Mouse (Mus musculus) liver, postnatal 0 days (tissue): ENCODE results near the gene Kif26b. TPM values are rescaled to one million over a fixed set of nuclear protein-coding genes. Genes with fewer than 3 reads are reported as not detected.

ENCODE experiments used
- ATAC-seq: fragments of 200-750 bp; cut with Nextera tagmentation; 2 replicates; pipeline ENCODE4 v1.8.0; 2017; ENCODE audit warnings: mild to moderate bottlenecking, moderate library complexity
- DNase-seq: peaks from one replicate; pipeline ENCODE4 v3.0.0-alpha.2; 2016
- H3K27ac ChIP-seq: fragments of 300-500 bp; sonication (generic); 2 replicates; pipeline ENCODE4 v1.5.1; 2014; ENCODE audit warnings: antibody characterized with exemption, moderate library complexity, mild to moderate bottlenecking, low read depth
- H3K27me3 ChIP-seq: fragments of 300-500 bp; sonication (generic); 2 replicates; pipeline ENCODE4 v1.6.1; 2014; ENCODE audit warnings: low read length, control low read depth, mixed read lengths; ENCODE audit not compliant: insufficient read depth
- H3K36me3 ChIP-seq: fragments of 300-500 bp; sonication (generic); replicated peaks from 2 replicates; pipeline ENCODE4 v1.6.1; 2014; ENCODE audit warnings: mild to moderate bottlenecking, control low read depth, low read length, moderate library complexity, mixed read lengths; ENCODE audit not compliant: insufficient read depth
- H3K4me1 ChIP-seq: fragments of 300-500 bp; sonication (generic); 2 replicates; pipeline ENCODE4 v1.6.1; 2014; ENCODE audit warnings: antibody characterized with exemption, mild to moderate bottlenecking, control low read depth; ENCODE audit not compliant: insufficient read depth
- H3K4me2 ChIP-seq: fragments of 300-500 bp; sonication (generic); 2 replicates; pipeline ENCODE4 v1.6.1; 2014; ENCODE audit warnings: low read depth, mild to moderate bottlenecking, low read length, moderate library complexity, mixed read lengths
- H3K4me3 ChIP-seq: fragments of 300-500 bp; sonication (generic); 2 replicates; pipeline ENCODE4 v1.5.1; 2014; ENCODE audit warnings: low read depth, low read length
- H3K9ac ChIP-seq: fragments of 300-500 bp; sonication (generic); replicated peaks from 2 replicates; pipeline ENCODE4 v1.6.1; 2014; ENCODE audit warnings: mild to moderate bottlenecking, moderate library complexity
- H3K9me3 ChIP-seq: fragments of 300-500 bp; sonication (generic); 2 replicates; pipeline ENCODE4 v1.6.1; 2016; ENCODE audit warnings: mild to moderate bottlenecking, control low read depth, low read length, mixed read lengths
- CTCF ChIP-seq: sonication (generic); IDR thresholded peaks from 2 replicates; pipeline ENCODE4 v1.5.1; 2016; ENCODE audit warnings: antibody characterized with exemption, low read depth
- EP300 ChIP-seq: IDR thresholded peaks from 2 replicates; pipeline ENCODE4 v1.6.1; 2016; ENCODE audit warnings: antibody characterized with exemption, low read depth, mild to moderate bottlenecking
- WGBS: fragments of 180-500 bp; shearing (Covaris S2); extraction: QIAGEN DNeasy Blood & Tissue Kit; methylation state at CpG from one replicate; pipeline ENCODE4 v1.1.7; 2014; ENCODE audit not compliant: insufficient replicate concordance; 5-methylcytosine and 5-hydroxymethylcytosine counted together
- polyA plus RNA-seq: library from polyadenylated mRNA; unstranded; fragments of >200 nt; fragmentation: Nextera tagmentation; extraction: Ambion mirVana; gene quantifications from 2 replicates; pipeline ENCODE4 v1.2.1, GENCODE M21; 2015

Gene Kif26b
- polyA plus RNA-seq, 1 experiment from 2014 or later = 0.02 TPM

DNA sequence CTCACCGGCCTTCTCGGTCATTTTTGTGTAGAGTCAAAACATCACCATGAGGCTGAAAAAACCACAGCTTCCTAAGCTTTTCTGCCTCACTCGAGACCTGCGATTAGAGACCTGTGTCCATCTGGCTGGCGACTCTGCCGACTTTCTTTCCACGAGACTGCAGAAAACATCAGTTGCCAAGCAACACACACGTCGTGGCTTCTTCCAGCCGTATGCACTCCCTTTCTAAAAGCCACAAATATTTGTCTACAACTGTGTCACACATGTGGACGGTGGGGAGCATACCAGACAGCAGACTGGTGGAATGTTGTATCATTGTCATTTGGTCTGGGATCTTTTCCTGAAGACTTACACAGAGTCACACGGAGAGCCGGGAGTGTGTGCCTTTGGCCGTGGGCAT, 382.0 kb downstream of the Kif26b start:
- no peaks in the 10 kb centered on the region for H3K4me1 ChIP-seq
- 48% methylated on average over 14 of the region's 14 CpGs for WGBS
- DNase-seq (no peak), ATAC-seq (no peak)
- H3K9ac ChIP-seq = no peak overlapping the region
- H3K4me2 ChIP-seq = no peak overlapping the region
- H3K9me3 ChIP-seq = no peaks in the 10 kb centered on the region
- H3K27ac ChIP-seq = no peak overlapping the region
- H3K36me3 ChIP-seq = no peaks in the 10 kb centered on the region
- H3K4me3 ChIP-seq = no peak overlapping the region
- no peak for TF ChIP-seq EP300
- no peak for TF ChIP-seq CTCF
- H3K27me3 ChIP-seq = no peaks in the 10 kb centered on the region; the same call in 1 of the 2 replicates

DNA sequence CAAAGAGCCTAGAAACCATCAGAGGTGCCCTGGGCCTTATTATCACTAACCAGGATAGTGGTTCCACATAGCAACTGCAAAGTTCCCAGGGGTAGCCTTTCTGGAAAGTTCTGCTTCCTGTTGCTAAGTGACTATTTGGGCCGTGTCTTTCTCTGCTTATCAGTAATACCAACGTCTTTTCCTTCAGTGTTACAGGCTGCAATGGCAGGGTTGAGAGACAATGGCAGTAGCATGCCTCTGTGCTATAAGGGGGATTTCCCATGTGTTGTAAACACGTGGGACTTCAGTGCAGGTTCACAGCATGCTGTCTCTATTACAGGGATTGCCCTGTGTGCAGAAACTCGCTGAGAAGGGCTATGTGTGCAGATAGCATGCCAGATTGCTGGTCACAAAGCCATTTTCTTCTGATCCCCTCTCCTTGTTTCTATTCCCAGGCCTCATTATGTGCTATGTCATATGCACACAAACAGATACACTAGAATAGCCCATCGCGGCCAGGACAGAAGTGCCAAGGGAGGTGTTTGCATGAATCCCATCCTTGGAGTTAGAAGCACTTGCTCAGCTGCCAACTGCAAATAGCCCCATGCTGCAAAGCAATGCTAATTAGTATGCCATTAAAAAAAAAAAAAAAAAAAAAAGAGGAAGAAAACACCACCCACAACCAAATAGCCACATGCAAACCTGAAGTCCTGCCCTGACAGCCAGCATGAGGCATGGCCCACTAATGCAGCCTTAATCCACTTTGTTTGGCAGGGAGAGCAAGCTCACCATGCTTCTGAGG, 384.2 kb downstream of the Kif26b start:
- no peak for DNase-seq
- Histone ChIP-seq H3K4me1 (no peaks in the 10 kb centered on the region), H3K27me3 (no peaks in the 10 kb centered on the region; the same call in 1 of the 2 replicates), H3K9ac (no peak overlapping the region), H3K4me2 (no peak overlapping the region), H3K4me3 (no peak overlapping the region), H3K36me3 (no peaks in the 10 kb centered on the region), H3K9me3 (no peaks in the 10 kb centered on the region), H3K27ac (no peak overlapping the region)
- 37% methylated on average over 6 of the region's 6 CpGs for WGBS
- ATAC-seq = no peak
- TF ChIP-seq EP300 (no peak), CTCF (no peak)

- no peak overlapping the region for H3K4me2 ChIP-seq
- DNase-seq = no peak
- no peak overlapping the region for H3K9ac ChIP-seq
- H3K9me3 ChIP-seq = no peaks in the 10 kb centered on the region
- no peaks in the 10 kb centered on the region for H3K4me1 ChIP-seq
- H3K36me3 ChIP-seq = no peaks in the 10 kb centered on the region
- TF ChIP-seq EP300 (no peak), CTCF (no peak)
- H3K27me3 ChIP-seq = no peaks in the 10 kb centered on the region; the same call in 1 of the 2 replicates
- H3K4me3 ChIP-seq = no peak overlapping the region
- H3K27ac ChIP-seq = no peak overlapping the region
- no peak for ATAC-seq
- WGBS = 69% methylated on average over 12 of the region's 12 CpGs
Observed at GRCm38 (mm10) chr1:178915056-178915455, 386.1 kb downstream of the Kif26b start.

- no peaks in the 10 kb centered on the region for H3K36me3 ChIP-seq
- WGBS = 70% methylated on average over 31 of the region's 31 CpGs
- ATAC-seq = no peak
Observed at GRCm38 (mm10) chr1:178917194-178917902, 388.4 kb downstream of the Kif26b start.

DNA sequence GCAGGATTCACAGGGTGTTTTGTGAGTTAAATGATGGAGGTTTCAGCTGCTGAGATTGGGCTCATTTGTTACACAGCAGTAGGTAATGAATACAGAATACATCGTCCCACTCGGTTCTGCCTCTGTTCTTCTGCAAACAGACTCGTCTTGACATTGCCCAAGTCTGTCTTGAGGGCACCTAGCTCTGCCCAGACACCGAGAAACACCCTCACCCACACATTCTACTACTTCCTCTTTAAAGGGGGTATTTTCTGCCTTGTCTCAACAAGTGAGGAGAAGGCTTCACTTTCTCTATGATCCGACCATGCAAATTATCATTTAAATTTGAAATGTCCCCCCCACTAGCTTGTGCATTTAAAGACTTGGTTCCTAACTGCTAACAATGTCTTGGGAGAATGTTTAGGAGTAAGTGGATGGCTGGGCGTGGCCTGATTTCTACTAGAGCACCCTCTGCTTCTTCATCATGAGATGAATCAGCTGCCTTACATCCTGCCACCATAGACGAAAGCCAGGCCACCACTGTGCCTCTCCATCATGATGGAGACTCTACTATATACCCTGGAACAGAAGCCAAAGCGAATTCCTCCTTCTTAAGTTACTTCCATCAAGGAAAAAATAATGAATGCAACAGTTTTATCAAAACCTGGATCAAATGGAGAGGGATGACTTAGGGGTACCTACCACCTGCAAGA, 395.7 kb downstream of the Kif26b start:
- no peak for ATAC-seq
- no peak overlapping the region for H3K9ac ChIP-seq
- WGBS = 46% methylated on average over 8 of the region's 8 CpGs
- H3K27me3 ChIP-seq = no peaks in the 10 kb centered on the region
- no peak overlapping the region for H3K27ac ChIP-seq
- H3K4me2 ChIP-seq = no peak overlapping the region
- no peak for DNase-seq
- no peaks in the 10 kb centered on the region for H3K4me1 ChIP-seq
- no peak overlapping the region for H3K4me3 ChIP-seq
- H3K36me3 ChIP-seq = no peaks in the 10 kb centered on the region
- H3K9me3 ChIP-seq = no peaks in the 10 kb centered on the region
- TF ChIP-seq EP300 = no peak
- TF ChIP-seq CTCF = no peak

More at GRCm38 (mm10) chr1:178917194-178917902, 388.4 kb downstream of the Kif26b start:
- TF ChIP-seq CTCF (no peak), EP300 (no peak)
- Histone ChIP-seq H3K9me3 (no peaks in the 10 kb centered on the region), H3K9ac (no peak overlapping the region), H3K4me2 (no peak overlapping the region), H3K27me3 (no peaks in the 10 kb centered on the region), H3K4me1 (no peaks in the 10 kb centered on the region), H3K27ac (no peak overlapping the region), H3K4me3 (no peak overlapping the region)
- DNase-seq = no peak

DNA sequence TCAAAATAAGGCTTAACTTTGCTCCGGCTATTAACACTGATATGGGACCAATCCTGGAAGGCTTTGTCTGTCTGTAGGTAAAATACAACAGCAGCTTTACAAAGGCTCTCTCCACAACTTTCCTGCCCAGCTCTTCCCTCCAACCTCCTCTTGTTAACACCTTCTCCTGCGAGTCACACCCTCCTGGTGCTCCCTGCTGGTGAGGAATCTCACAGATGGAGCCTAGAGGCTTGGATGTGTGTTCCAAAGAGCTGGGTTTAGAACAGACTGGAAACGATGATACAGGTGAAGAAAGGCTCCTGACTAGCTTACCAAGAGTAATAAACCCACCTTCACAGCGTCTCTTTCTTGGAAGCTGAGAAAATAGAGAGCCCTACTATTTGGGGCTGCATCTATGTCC, 400.6 kb downstream of the Kif26b start:
- DNase-seq = no peak
- H3K4me1 ChIP-seq = no peaks in the 10 kb centered on the region
- no peak overlapping the region for H3K4me3 ChIP-seq
- no peak for ATAC-seq
- no peaks in the 10 kb centered on the region for H3K36me3 ChIP-seq
- H3K4me2 ChIP-seq = no peak overlapping the region
- no peaks in the 10 kb centered on the region for H3K9me3 ChIP-seq
- H3K27me3 ChIP-seq = no peaks in the 10 kb centered on the region
- WGBS = 58% methylated on average over 4 of the region's 4 CpGs
- H3K27ac ChIP-seq = no peak overlapping the region
- TF ChIP-seq CTCF (no peak), EP300 (no peak)
- H3K9ac ChIP-seq = no peak overlapping the region
